Mouse (Mus musculus) neural tube, embryonic 12.5 days (tissue): Measurements from ENCODE around the gene Nfe2l2. TPM values are rescaled to one million over a fixed set of nuclear protein-coding genes. Genes with fewer than 3 reads are reported as not detected.
"Not testable (repeated sequence)": the region's sequence is repeated elsewhere in the genome, so short reads cannot be mapped to it uniquely, and the experiment has no call there.

Source experiments
- ATAC-seq: fragments of 200-750 bp; cut with Nextera tagmentation; 2 replicates; pipeline ENCODE4 v1.8.0; 2017; ENCODE audit warnings: low read depth, mild to moderate bottlenecking, moderate TSS enrichment, moderate library complexity; ENCODE audit not compliant: low FRiP score
- H3K27ac ChIP-seq: fragments of 300-500 bp; sonication (generic); 2 replicates; pipeline ENCODE4 v1.5.1; 2016
- H3K27me3 ChIP-seq: fragments of 300-500 bp; sonication (generic); replicated peaks from 2 replicates; pipeline ENCODE4 v1.6.1; 2016; ENCODE audit warnings: mild to moderate bottlenecking
- H3K36me3 ChIP-seq: fragments of 300-500 bp; sonication (generic); 2 replicates; pipeline ENCODE4 v1.6.1; 2016; ENCODE audit warnings: mild to moderate bottlenecking
- H3K4me1 ChIP-seq: fragments of 300-500 bp; sonication (generic); 2 replicates; pipeline ENCODE4 v1.6.1; 2016
- H3K4me2 ChIP-seq: fragments of 300-500 bp; sonication (generic); replicated peaks from 2 replicates; pipeline ENCODE4 v1.6.1; 2016; ENCODE audit warnings: mild to moderate bottlenecking
- H3K4me3 ChIP-seq: fragments of 300-500 bp; sonication (generic); 2 replicates; pipeline ENCODE4 v1.5.1; 2016
- H3K9ac ChIP-seq: fragments of 300-500 bp; sonication (generic); 2 replicates; pipeline ENCODE4 v1.6.1; 2016; ENCODE audit warnings: mild to moderate bottlenecking
- H3K9me3 ChIP-seq: fragments of 300-500 bp; sonication (generic); 2 replicates; pipeline ENCODE4 v1.6.1; 2016; ENCODE audit warnings: mild to moderate bottlenecking
- WGBS: fragments of 180-500 bp; shearing (Covaris S2); methylation state at CpG from one replicate; pipeline ENCODE4 v1.1.7; 2016; 5-methylcytosine and 5-hydroxymethylcytosine counted together
- polyA plus RNA-seq: library from polyadenylated mRNA; unstranded; fragments of >200 nt; fragmentation: Nextera tagmentation; extraction: Ambion mirVana; gene quantifications from 2 replicates; pipeline ENCODE4 v1.2.1, GENCODE M21; 2016

Gene Nfe2l2
- polyA plus RNA-seq, 1 experiment from 2014 or later: 20.9 TPM

- Histone ChIP-seq H3K9me3 (no peaks in the 10 kb centered on the region), H3K4me1 (peaks cover 12% of the 10 kb centered on the region), H3K4me3 (peak overlapping the region; percentile 57), H3K9ac (peak overlapping the region; percentile 75), H3K27ac (no peak overlapping the region), H3K36me3 (no peaks in the 10 kb centered on the region), H3K4me2 (peak overlapping the region; percentile 85), H3K27me3 (no peaks in the 10 kb centered on the region)
- ATAC-seq: peak; percentile 4; the same call in 1 of the 2 replicates
- WGBS: 32% methylated on average over 19 of the region's 19 CpGs
Measured at GRCm38 (mm10) chr2:75705162-75705752, 816 bp upstream of the Nfe2l2 start.

GRCm38 (mm10) chr2:75703375-75704181, 863 bp downstream of the Nfe2l2 start:
- Histone ChIP-seq H3K9me3 (no peaks in the 10 kb centered on the region), H3K4me2 (peak overlapping the region; percentile 85), H3K27me3 (no peaks in the 10 kb centered on the region), H3K4me1 (peaks cover 12% of the 10 kb centered on the region), H3K9ac (peak overlapping the region; percentile 75), H3K4me3 (peak overlapping the region; percentile 57), H3K36me3 (no peaks in the 10 kb centered on the region), H3K27ac (peak overlapping the region; percentile 72)
- peak; percentile 83 for ATAC-seq
- under 1% methylated on average over 62 of the region's 62 CpGs for WGBS

DNA sequence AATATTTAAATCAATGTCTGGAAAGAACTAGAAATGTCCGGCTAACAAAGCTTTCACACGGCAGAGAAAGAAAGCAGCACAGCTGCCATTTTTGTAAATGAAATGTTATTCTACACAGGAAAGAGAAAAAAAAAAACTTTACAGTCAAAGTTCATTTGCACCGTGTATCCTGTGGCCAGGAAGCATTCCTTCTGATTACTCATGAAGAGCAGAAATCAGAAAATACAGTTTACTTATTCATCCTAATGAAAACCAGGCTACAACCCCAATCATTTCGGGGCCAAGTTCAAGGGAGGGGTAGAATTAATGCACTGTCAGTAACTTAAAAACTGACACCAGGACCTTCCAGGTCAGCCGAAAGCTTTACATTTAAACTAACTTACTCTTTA, 1.9 kb downstream of the Nfe2l2 start:
- Histone ChIP-seq H3K27me3 (no peaks in the 10 kb centered on the region), H3K9ac (no peak overlapping the region), H3K27ac (no peak overlapping the region), H3K4me2 (peak overlapping the region; percentile 85), H3K36me3 (no peaks in the 10 kb centered on the region), H3K4me3 (no peak overlapping the region; the same call in 1 of the 2 replicates), H3K9me3 (no peaks in the 10 kb centered on the region), H3K4me1 (peaks cover 12% of the 10 kb centered on the region)
- no peak for ATAC-seq
- 48% methylated on average over 5 of the region's 5 CpGs for WGBS

DNA sequence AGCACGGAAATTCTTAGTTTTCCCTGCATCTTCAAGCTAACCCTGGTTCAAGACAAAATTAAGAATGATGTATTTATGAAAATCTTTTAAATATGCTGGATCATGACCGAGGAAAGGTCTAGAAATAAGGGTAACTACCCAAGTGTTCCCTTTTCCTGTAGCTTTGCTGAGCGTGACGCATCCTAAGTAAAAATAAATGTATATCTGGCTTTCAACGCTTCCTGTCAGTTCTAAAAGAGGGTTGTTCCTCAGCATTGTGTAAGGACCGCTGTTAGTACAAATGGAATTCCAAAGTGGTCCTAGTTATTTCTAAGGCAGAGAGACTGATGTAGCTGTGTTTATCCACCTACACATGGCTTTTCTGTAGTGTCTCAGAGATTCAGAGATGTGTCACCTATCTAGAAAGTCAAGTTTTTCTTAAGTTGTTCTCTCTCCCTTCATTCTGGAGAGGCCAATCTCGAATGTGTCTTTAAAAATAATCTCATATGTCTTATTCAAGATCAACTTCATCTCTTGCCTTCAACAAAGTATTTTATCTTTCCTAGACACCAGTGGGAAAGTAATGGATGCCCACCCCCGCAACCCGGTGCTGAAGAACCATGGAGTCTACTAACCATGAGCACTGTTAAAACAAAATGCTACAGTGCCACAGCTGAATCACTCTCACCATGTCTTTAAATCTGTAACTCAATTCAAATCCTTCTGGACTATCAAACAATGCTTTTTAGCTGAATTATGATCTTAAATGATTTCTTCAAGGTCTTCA, 2.4 kb downstream of the Nfe2l2 start:
- 83% methylated on average over 9 of the region's 9 CpGs for WGBS
- no peaks in the 10 kb centered on the region for H3K36me3 ChIP-seq
- no peaks in the 10 kb centered on the region for H3K9me3 ChIP-seq
- no peaks in the 10 kb centered on the region for H3K27me3 ChIP-seq
- H3K4me1 ChIP-seq: peaks cover 12% of the 10 kb centered on the region
- H3K4me3 ChIP-seq: no peak overlapping the region
- peak overlapping the region; percentile 85 for H3K4me2 ChIP-seq
- no peak overlapping the region for H3K9ac ChIP-seq
- ATAC-seq: no peak
- H3K27ac ChIP-seq: no peak overlapping the region

GRCm38 (mm10) chr2:75701207-75701606, 3.2 kb downstream of the Nfe2l2 start:
- H3K4me1 ChIP-seq: peaks cover 15% of the 10 kb centered on the region
- no peaks in the 10 kb centered on the region for H3K9me3 ChIP-seq
- WGBS: 66% methylated on average over 3 of the region's 3 CpGs
- H3K4me3 ChIP-seq: no peak overlapping the region
- no peak overlapping the region for H3K9ac ChIP-seq
- H3K4me2 ChIP-seq: no peak overlapping the region
- no peak for ATAC-seq
- H3K36me3 ChIP-seq: no peaks in the 10 kb centered on the region
- no peaks in the 10 kb centered on the region for H3K27me3 ChIP-seq
- H3K27ac ChIP-seq: no peak overlapping the region

DNA sequence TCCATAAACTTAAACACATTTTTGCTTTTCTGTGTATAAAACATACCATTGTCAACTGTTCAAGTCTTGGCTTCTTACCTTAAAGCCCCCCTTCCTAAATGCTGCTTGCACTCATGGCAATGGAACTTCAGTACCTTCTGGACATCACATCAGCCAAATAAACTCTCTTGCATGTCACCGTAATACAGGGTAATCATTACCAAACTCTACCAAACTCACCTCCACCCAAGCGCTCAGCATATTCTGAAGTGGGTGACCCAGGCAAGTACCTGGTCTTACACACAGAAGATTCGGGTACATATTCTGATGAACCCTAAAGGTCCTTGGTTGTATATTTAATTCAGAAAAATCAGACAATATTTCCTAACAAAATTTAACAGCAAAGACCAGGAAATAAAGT, 3.9 kb downstream of the Nfe2l2 start:
- Histone ChIP-seq H3K36me3 (no peaks in the 10 kb centered on the region), H3K9ac (no peak overlapping the region), H3K4me1 (peaks cover 18% of the 10 kb centered on the region), H3K4me2 (no peak overlapping the region), H3K4me3 (no peak overlapping the region), H3K27ac (no peak overlapping the region), H3K9me3 (no peaks in the 10 kb centered on the region), H3K27me3 (no peaks in the 10 kb centered on the region)
- no peak for ATAC-seq
- 94% methylated on average over 3 of the region's 3 CpGs for WGBS

DNA sequence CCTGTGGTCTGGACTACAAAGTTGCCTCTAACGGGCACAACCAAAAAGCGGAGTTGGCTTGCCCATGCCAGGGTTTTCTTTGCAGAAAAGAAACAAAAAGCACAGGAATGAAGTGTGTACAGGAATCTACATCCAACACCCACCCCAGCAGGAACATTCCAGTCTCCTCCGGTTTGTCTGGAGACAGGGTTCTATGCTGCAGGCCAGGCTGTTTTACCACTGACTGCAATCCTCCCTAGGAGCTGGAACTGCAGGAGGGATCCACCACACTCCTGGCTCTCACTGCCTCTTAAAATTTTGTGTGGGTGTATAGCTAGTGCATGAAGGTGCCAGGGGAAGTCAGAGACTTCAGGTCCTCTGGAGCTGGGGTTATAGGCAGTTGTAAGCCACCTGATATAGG, 5.6 kb downstream of the Nfe2l2 start:
- Histone ChIP-seq H3K36me3 (no peaks in the 10 kb centered on the region), H3K4me3 (no peak overlapping the region), H3K27me3 (no peaks in the 10 kb centered on the region), H3K4me2 (no peak overlapping the region), H3K9ac (no peak overlapping the region), H3K9me3 (no peaks in the 10 kb centered on the region), H3K27ac (no peak overlapping the region), H3K4me1 (peaks cover 10% of the 10 kb centered on the region; the same call in 1 of the 2 replicates)
- WGBS: 81% methylated on average over 3 of the region's 3 CpGs
- ATAC-seq: no peak

DNA sequence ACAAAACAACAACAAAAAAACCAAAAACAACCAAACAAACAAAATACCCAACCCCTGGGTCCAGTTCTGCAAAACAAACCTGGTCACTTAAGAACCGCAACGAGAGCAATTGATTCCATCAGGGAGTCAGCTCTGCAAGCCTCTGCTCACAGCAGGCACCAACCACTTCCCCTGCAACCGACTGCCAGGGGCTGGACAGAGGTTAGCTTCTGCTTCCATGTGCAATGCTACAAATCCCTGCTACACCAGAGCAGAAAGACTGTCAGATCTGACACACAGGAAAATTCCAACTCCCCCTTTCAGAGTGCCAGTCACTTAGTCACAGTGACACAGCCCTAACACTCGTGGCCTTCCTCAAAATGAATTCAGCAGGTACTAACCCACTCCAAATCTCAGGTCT, 6.4 kb downstream of the Nfe2l2 start:
- no peak for ATAC-seq
- H3K4me1 ChIP-seq: peaks cover 6% of the 10 kb centered on the region; the same call in 1 of the 2 replicates
- H3K4me2 ChIP-seq: no peak overlapping the region
- WGBS: 27% methylated on average over 4 of the region's 4 CpGs
- H3K36me3 ChIP-seq: no peaks in the 10 kb centered on the region
- H3K9ac ChIP-seq: no peak overlapping the region
- no peak overlapping the region for H3K4me3 ChIP-seq
- no peaks in the 10 kb centered on the region for H3K27me3 ChIP-seq
- H3K9me3 ChIP-seq: no peaks in the 10 kb centered on the region
- H3K27ac ChIP-seq: no peak overlapping the region

- Histone ChIP-seq H3K4me2 (no peak overlapping the region), H3K27me3 (no peaks in the 10 kb centered on the region), H3K36me3 (no peaks in the 10 kb centered on the region), H3K9me3 (no peaks in the 10 kb centered on the region), H3K4me3 (no peak overlapping the region), H3K27ac (no peak overlapping the region), H3K9ac (no peak overlapping the region), H3K4me1 (peaks cover 6% of the 10 kb centered on the region; the same call in 1 of the 2 replicates)
- no peak for ATAC-seq
- 88% methylated on average over 3 of the region's 3 CpGs for WGBS
Measured at GRCm38 (mm10) chr2:75697222-75697621, 7.2 kb downstream of the Nfe2l2 start.

GRCm38 (mm10) chr2:75696371-75696770, 8.1 kb downstream of the Nfe2l2 start:
- H3K4me1 ChIP-seq: peaks cover 6% of the 10 kb centered on the region; the same call in 1 of the 2 replicates
- H3K36me3 ChIP-seq: no peaks in the 10 kb centered on the region
- H3K9ac ChIP-seq: no peak overlapping the region
- no peak overlapping the region for H3K4me2 ChIP-seq
- WGBS: 53% methylated on average over 5 of the region's 5 CpGs
- ATAC-seq: no peak
- no peak overlapping the region for H3K4me3 ChIP-seq
- H3K27ac ChIP-seq: no peak overlapping the region
- no peaks in the 10 kb centered on the region for H3K9me3 ChIP-seq
- H3K27me3 ChIP-seq: no peaks in the 10 kb centered on the region

- H3K9ac ChIP-seq: no peak overlapping the region
- H3K27ac ChIP-seq: no peak overlapping the region
- 33% methylated on average over 9 of the region's 9 CpGs for WGBS
- no peaks in the 10 kb centered on the region for H3K27me3 ChIP-seq
- H3K4me2 ChIP-seq: no peak overlapping the region
- peaks cover 6% of the 10 kb centered on the region; the same call in 1 of the 2 replicates for H3K4me1 ChIP-seq
- no peak overlapping the region for H3K4me3 ChIP-seq
- H3K36me3 ChIP-seq: no peaks in the 10 kb centered on the region
- no peaks in the 10 kb centered on the region for H3K9me3 ChIP-seq
- no peak for ATAC-seq
Measured at GRCm38 (mm10) chr2:75695676-75696350, 8.6 kb downstream of the Nfe2l2 start.

DNA sequence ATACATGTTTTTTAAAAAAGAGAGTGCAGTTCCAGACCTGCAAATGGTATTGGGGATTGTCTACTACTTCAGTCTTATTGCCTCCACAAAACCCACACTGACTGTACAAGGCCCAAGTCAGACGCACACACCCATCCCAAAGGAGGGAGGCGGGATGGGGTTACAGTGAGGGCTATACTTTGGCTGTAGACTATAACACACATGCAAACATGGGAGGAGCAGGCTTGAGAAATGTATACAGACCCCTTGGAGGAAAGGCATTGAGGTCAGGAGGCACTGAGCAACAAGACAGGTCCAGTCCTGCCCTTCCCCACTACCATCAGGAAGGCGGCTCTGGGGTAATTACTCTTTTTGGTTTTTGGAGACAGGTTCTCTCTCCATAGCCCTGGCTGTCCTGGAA, 9.5 kb downstream of the Nfe2l2 start:
- not testable (repeated sequence) for H3K4me3 ChIP-seq, H3K4me2 ChIP-seq, H3K27ac ChIP-seq, H3K9ac ChIP-seq, H3K36me3 ChIP-seq, H3K4me1 ChIP-seq, H3K27me3 ChIP-seq, H3K9me3 ChIP-seq, ATAC-seq
- 93% methylated on average over 3 of the region's 3 CpGs for WGBS
